ENCODE assay signal across 12 mouse cellular contexts in the genomic region with DNA sequence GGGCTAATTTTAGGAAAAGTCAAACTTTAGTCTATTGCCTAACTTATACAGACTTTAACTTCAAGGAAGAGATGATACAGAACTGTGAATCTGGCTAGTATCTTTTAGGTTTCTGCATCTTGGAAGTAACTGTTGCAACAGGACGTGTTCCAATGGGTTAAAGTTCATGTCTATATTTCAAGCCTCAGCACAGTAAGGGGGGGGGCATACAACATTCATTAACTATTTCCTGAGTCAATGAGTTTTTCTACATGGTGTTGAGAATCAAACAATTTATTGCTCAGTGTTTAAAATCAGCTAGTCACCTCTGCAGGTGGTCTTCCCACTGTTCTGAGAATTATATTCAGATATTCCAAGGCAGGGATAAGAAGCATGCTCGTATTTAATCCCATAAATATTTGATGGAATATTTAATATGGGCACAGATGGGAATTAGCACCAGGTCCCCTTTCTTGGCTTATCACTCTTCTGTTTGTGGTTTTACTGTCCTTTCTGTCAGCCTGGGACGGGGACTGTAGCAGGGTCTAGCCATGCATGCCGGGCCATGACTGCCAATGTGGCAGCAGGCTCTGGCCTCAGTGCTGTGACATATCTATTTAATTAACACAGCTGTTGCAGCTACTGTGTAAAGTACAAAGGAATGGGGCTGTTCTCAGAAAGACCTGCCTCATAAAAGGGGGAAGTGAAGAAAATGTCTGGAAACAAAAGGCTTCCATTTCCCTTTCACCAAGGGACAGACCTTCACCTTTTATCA.
A peak's percentile ranks its signal among the peaks of the same experiment; 100 is the strongest.
DNase-seq lines count a peak whose midpoint lies in the region; ATAC-seq and TF ChIP-seq lines count a peak whose summit lies in the region.
"Had no signal": no experiment of that assay in that cellular context is flagged by ENCODE, and none has a peak within 500 bp of the region (broad histone marks: within the 10 kb centered on the region; RNA-seq: fewer than 3 reads in every experiment).

No protein-coding gene starts in this region.

- no peak overlapping the region for H3K9ac ChIP-seq in hindbrain, embryonic 12.5 days
- H3K9ac ChIP-seq in midbrain, embryonic 15.5 days, result no peak overlapping the region
- H3K9ac ChIP-seq: heart, embryonic 12.5 days had no signal

- H3K36me3 ChIP-seq in kidney, adult 2 months (ENCODE audit: control insufficient read depth, insufficient read depth, low read length), result no peaks in the 10 kb centered on the region
- no peaks in the 10 kb centered on the region for H3K36me3 ChIP-seq in hindbrain, embryonic 12.5 days
- H3K36me3 ChIP-seq in midbrain, embryonic 15.5 days (replicated peaks), result no peaks in the 10 kb centered on the region
- H3K36me3 ChIP-seq: heart, embryonic 12.5 days had no signal

- ATAC-seq in common myeloid progenitor, adult 5-6 weeks (replicated peaks; ENCODE audit: low read depth, poor library complexity, severe bottlenecking), result 0 out of 2 replicates have a peak, but pooled peaks have one; percentile 39
- ATAC-seq in hindbrain, embryonic 12.5 days (ENCODE audit: low FRiP score), result peak; percentile 78
- ATAC-seq in midbrain, embryonic 15.5 days (replicated peaks), result peak; percentile 78

- no peaks in the 10 kb centered on the region for H3K9me3 ChIP-seq in hindbrain, embryonic 12.5 days (replicated peaks)
- H3K9me3 ChIP-seq in midbrain, embryonic 15.5 days, result no peaks in the 10 kb centered on the region
- H3K9me3 ChIP-seq: heart, embryonic 12.5 days had no signal

- peak; percentile 36 for DNase-seq in kidney, adult 2 months
- DNase-seq in kidney, adult 18-20 months, result no peak
- DNase-seq in urinary bladder, adult 18-20 months (ENCODE audit: low spot score in 2 of 2), result no peak
- DNase-seq in right cerebral cortex, postnatal 10 days (ENCODE audit: low spot score in 2 of 2), result no peak
- DNase-seq: adrenal gland, adult 2 months; cerebellum, postnatal 25 days; lung, postnatal 14 days; thymus, postnatal 14 days had no signal

- no peak overlapping the region for H3K4me3 ChIP-seq in kidney, adult 2 months (ENCODE audit: insufficient read depth, low read depth, low read length)
- no peak overlapping the region for H3K4me3 ChIP-seq in hindbrain, embryonic 12.5 days
- no peak overlapping the region for H3K4me3 ChIP-seq in midbrain, embryonic 15.5 days
- H3K4me3 ChIP-seq: heart, embryonic 12.5 days had no signal

- no peak for TF ChIP-seq POLR2A in kidney, adult 2 months (IDR thresholded peaks at IDR 0.05; ENCODE audit: low read depth, low read length)

- H3K27me3 ChIP-seq in kidney, adult 2 months (replicated peaks; ENCODE audit: control insufficient read depth, insufficient read depth, low read length), result no peaks in the 10 kb centered on the region
- no peaks in the 10 kb centered on the region for H3K27me3 ChIP-seq in hindbrain, embryonic 12.5 days
- no peaks in the 10 kb centered on the region for H3K27me3 ChIP-seq in midbrain, embryonic 15.5 days (replicated peaks)
- H3K27me3 ChIP-seq: heart, embryonic 12.5 days had no signal

- no peaks in the 10 kb centered on the region for H3K4me1 ChIP-seq in kidney, adult 2 months (ENCODE audit: control insufficient read depth, insufficient read depth, low read length)
- H3K4me1 ChIP-seq in hindbrain, embryonic 12.5 days, result no peaks in the 10 kb centered on the region
- H3K4me1 ChIP-seq in midbrain, embryonic 15.5 days, result 0 out of 2 replicates have a peak, but pooled peaks cover 5% of the 10 kb centered on the region
- H3K4me1 ChIP-seq: heart, embryonic 12.5 days had no signal

- H3K27ac ChIP-seq in kidney, adult 2 months (ENCODE audit: insufficient read depth, low read depth, low read length), result no peak overlapping the region
- H3K27ac ChIP-seq in hindbrain, embryonic 12.5 days, result no peak overlapping the region
- H3K27ac ChIP-seq in midbrain, embryonic 15.5 days, result no peak overlapping the region

- 34% methylated on average over 4 of the region's 4 CpGs for WGBS in kidney, adult 2 months
- 27% methylated on average over 4 of the region's 4 CpGs for WGBS in hindbrain, embryonic 12.5 days
- 24% methylated on average over 4 of the region's 4 CpGs for WGBS in midbrain, embryonic 15.5 days

- H3K4me2 ChIP-seq in hindbrain, embryonic 12.5 days (replicated peaks), result no peak overlapping the region
- no peak overlapping the region for H3K4me2 ChIP-seq in midbrain, embryonic 15.5 days
- H3K4me2 ChIP-seq: heart, embryonic 12.5 days had no signal

- no peak for TF ChIP-seq CTCF in kidney, adult 2 months (conservative IDR thresholded peaks at IDR 0.05; ENCODE audit: insufficient read depth, insufficient read length, low read depth, low read length)
